Mouse (Mus musculus) stomach, postnatal 0 days (tissue): ENCODE measurements at regions not wholly inside any gene's neighbourhood (a gene's known extent, or its start where the extent isn't known, plus 50 kb on each side); places are given as distances from the start of the nearest gene placed in this dataset.

Experiments used
- CTCF ChIP-seq: IDR thresholded peaks from 2 replicates; pipeline ENCODE4 v1.5.1; 2016; ENCODE audit warnings: antibody characterized with exemption, low read depth, mild to moderate bottlenecking, moderate library complexity
- EP300 ChIP-seq: optimal IDR thresholded peaks from 2 replicates; pipeline ENCODE3; 2016; ENCODE audit warnings: antibody characterized with exemption

DNA sequence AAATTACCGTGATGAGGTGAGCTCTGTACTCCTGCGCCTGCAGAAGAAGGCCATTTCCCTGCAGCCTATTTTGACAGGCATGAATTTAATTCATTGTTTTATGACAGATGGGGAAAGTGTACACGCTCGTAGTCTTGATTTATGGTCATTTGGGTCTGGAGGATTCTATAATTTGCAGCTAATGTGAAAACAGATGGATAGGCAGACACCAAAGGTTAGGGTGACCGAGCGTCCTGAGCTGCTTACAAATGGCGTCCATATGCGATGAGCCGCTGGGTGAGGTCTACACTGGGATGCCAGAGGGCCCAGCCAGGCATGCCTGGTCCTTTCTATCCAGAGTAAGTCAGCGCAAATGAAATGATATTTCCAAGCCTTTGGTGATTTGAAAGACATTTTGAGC, 330.2 kb downstream of the Pax1 start:
- TF ChIP-seq EP300 (no peak), CTCF (no peak)
